Mouse (Mus musculus) C2C12 (cell line): ENCODE data around the gene Adamts9.

ENCODE experiments used
- CEBPB ChIP-seq: IDR thresholded peaks from one replicate; pipeline ENCODE4 v1.6.1; 2011; ENCODE audit warnings: low read depth, mild to moderate bottlenecking, control low read depth, moderate library complexity
- CTCF ChIP-seq: IDR thresholded peaks from one replicate; pipeline ENCODE4 v1.5.1; 2011; ENCODE audit not compliant: control insufficient read depth, insufficient read depth, insufficient read length
- MAX ChIP-seq: IDR thresholded peaks from one replicate; pipeline ENCODE4 v1.6.1; 2011; ENCODE audit warnings: mild to moderate bottlenecking, control low read depth
- MYOG ChIP-seq: IDR thresholded peaks from one replicate; pipeline ENCODE4 v1.6.1; 2011; ENCODE audit not compliant: control insufficient read depth, insufficient read length; ENCODE audit errors: extremely low read depth
- USF1 ChIP-seq: IDR thresholded peaks from one replicate; pipeline ENCODE4 v1.6.1; 2011; ENCODE audit warnings: low read depth, mild to moderate bottlenecking, control low read depth, moderate library complexity

- TF ChIP-seq CTCF = no peak
- TF ChIP-seq MYOG = no peak
- no peak for TF ChIP-seq CEBPB
- TF ChIP-seq MAX = no peak
- TF ChIP-seq USF1 = no peak
Observed at GRCm38 (mm10) chr6:92904491-92904890, 38.8 kb downstream of the Adamts9 start.
